Mouse (Mus musculus) forebrain, embryonic 15.5 days (tissue): Measurements from ENCODE around the gene Slx4. TPM values are rescaled to one million over a fixed set of nuclear protein-coding genes. Genes with fewer than 3 reads are reported as not detected.
"Not testable (repeated sequence)": the region's sequence is repeated elsewhere in the genome, so short reads cannot be mapped to it uniquely, and the experiment has no call there.

Source experiments
- ATAC-seq: fragments of 200-750 bp; cut with Nextera tagmentation; replicated peaks from 2 replicates; pipeline ENCODE4 v1.8.0; 2017; ENCODE audit warnings: mild to moderate bottlenecking, moderate TSS enrichment, moderate library complexity
- H3K27ac ChIP-seq: fragments of 300-500 bp; sonication (generic); replicated peaks from 2 replicates; pipeline ENCODE4 v1.5.1; 2015; ENCODE audit warnings: mild to moderate bottlenecking, inconsistent platforms
- H3K27me3 ChIP-seq: fragments of 300-500 bp; sonication (generic); 2 replicates; pipeline ENCODE4 v1.6.1; 2015; ENCODE audit warnings: inconsistent platforms
- H3K36me3 ChIP-seq: fragments of 300-500 bp; sonication (generic); 2 replicates; pipeline ENCODE4 v1.6.1; 2015; ENCODE audit warnings: mild to moderate bottlenecking, inconsistent platforms
- H3K4me1 ChIP-seq: fragments of 300-500 bp; sonication (generic); 2 replicates; pipeline ENCODE4 v1.6.1; 2015; ENCODE audit warnings: inconsistent platforms
- H3K4me2 ChIP-seq: fragments of 300-500 bp; sonication (generic); replicated peaks from 2 replicates; pipeline ENCODE4 v1.6.1; 2015; ENCODE audit warnings: mild to moderate bottlenecking, inconsistent platforms
- H3K4me3 ChIP-seq: fragments of 300-500 bp; sonication (generic); 2 replicates; pipeline ENCODE4 v1.5.1; 2015; ENCODE audit warnings: mild to moderate bottlenecking, inconsistent platforms
- H3K9ac ChIP-seq: fragments of 300-500 bp; sonication (generic); replicated peaks from 2 replicates; pipeline ENCODE4 v1.6.1; 2015; ENCODE audit warnings: mild to moderate bottlenecking, inconsistent platforms
- H3K9me3 ChIP-seq: fragments of 300-500 bp; sonication (generic); 2 replicates; pipeline ENCODE4 v1.6.1; 2016; ENCODE audit warnings: inconsistent platforms
- WGBS: fragments of 180-500 bp; shearing (Covaris S2); methylation state at CpG from one replicate; pipeline ENCODE4 v1.1.7; 2015; ENCODE audit warnings: mixed read lengths; 5-methylcytosine and 5-hydroxymethylcytosine counted together
- polyA plus RNA-seq: library from polyadenylated mRNA; unstranded; fragments of >200 nt; fragmentation: Nextera tagmentation; extraction: Ambion mirVana; gene quantifications from 2 replicates; pipeline ENCODE4 v1.2.1, GENCODE M21; 2015

The Slx4 gene
- polyA plus RNA-seq, 1 experiment from 2014 or later: 21.9 TPM

GRCm38 (mm10) chr16:4031441-4032274 lies 28.1 kb upstream of the Slx4 start:
- no peaks in the 10 kb centered on the region for H3K4me1 ChIP-seq
- H3K4me2 ChIP-seq: no peak overlapping the region
- H3K27me3 ChIP-seq: no peaks in the 10 kb centered on the region
- no peak overlapping the region for H3K27ac ChIP-seq
- WGBS: 65% methylated on average over 6 of the region's 6 CpGs
- H3K36me3 ChIP-seq: no peaks in the 10 kb centered on the region
- H3K9me3 ChIP-seq: no peaks in the 10 kb centered on the region
- no peak overlapping the region for H3K9ac ChIP-seq
- no peak overlapping the region for H3K4me3 ChIP-seq
- no peak for ATAC-seq

GRCm38 (mm10) chr16:4030501-4030900 lies 26.9 kb upstream of the Slx4 start:
- Histone ChIP-seq H3K27ac (no peak overlapping the region), H3K36me3 (no peaks in the 10 kb centered on the region), H3K27me3 (no peaks in the 10 kb centered on the region), H3K4me2 (no peak overlapping the region), H3K4me3 (no peak overlapping the region), H3K4me1 (no peaks in the 10 kb centered on the region), H3K9me3 (no peaks in the 10 kb centered on the region), H3K9ac (no peak overlapping the region)
- 94% methylated on average over 10 of the region's 10 CpGs for WGBS
- ATAC-seq: no peak

- H3K4me1 ChIP-seq: no peaks in the 10 kb centered on the region
- H3K27ac ChIP-seq: no peak overlapping the region
- H3K36me3 ChIP-seq: no peaks in the 10 kb centered on the region
- H3K9me3 ChIP-seq: no peaks in the 10 kb centered on the region
- H3K4me2 ChIP-seq: no peak overlapping the region
- no peak overlapping the region for H3K9ac ChIP-seq
- H3K27me3 ChIP-seq: no peaks in the 10 kb centered on the region
- no peak for ATAC-seq
- no peak overlapping the region for H3K4me3 ChIP-seq
- 85% methylated on average over 5 of the region's 5 CpGs for WGBS
Observed at GRCm38 (mm10) chr16:4029371-4029841, 25.8 kb upstream of the Slx4 start.

- no peak overlapping the region for H3K4me2 ChIP-seq
- no peak for ATAC-seq
- no peaks in the 10 kb centered on the region for H3K4me1 ChIP-seq
- H3K27me3 ChIP-seq: no peaks in the 10 kb centered on the region
- no peak overlapping the region for H3K27ac ChIP-seq
- H3K4me3 ChIP-seq: no peak overlapping the region
- 86% methylated on average over 3 of the region's 3 CpGs for WGBS
- no peak overlapping the region for H3K9ac ChIP-seq
- no peaks in the 10 kb centered on the region for H3K36me3 ChIP-seq
- H3K9me3 ChIP-seq: no peaks in the 10 kb centered on the region
Observed at GRCm38 (mm10) chr16:4027211-4027610, 23.6 kb upstream of the Slx4 start.

GRCm38 (mm10) chr16:4026672-4027071 lies 23.1 kb upstream of the Slx4 start:
- ATAC-seq: no peak
- Histone ChIP-seq H3K27me3 (no peaks in the 10 kb centered on the region), H3K9ac (no peak overlapping the region), H3K36me3 (no peaks in the 10 kb centered on the region), H3K4me2 (no peak overlapping the region), H3K27ac (no peak overlapping the region), H3K4me1 (no peaks in the 10 kb centered on the region), H3K4me3 (no peak overlapping the region), H3K9me3 (no peaks in the 10 kb centered on the region)
- 70% methylated on average over 1 of the region's 1 CpGs for WGBS

- H3K27ac ChIP-seq: no peak overlapping the region
- WGBS: 82% methylated on average over 4 of the region's 4 CpGs
- ATAC-seq: no peak
- no peak overlapping the region for H3K9ac ChIP-seq
- no peaks in the 10 kb centered on the region for H3K27me3 ChIP-seq
- no peak overlapping the region for H3K4me3 ChIP-seq
- no peaks in the 10 kb centered on the region for H3K36me3 ChIP-seq
- no peaks in the 10 kb centered on the region for H3K9me3 ChIP-seq
- H3K4me1 ChIP-seq: no peaks in the 10 kb centered on the region
- H3K4me2 ChIP-seq: no peak overlapping the region
Observed at GRCm38 (mm10) chr16:4022719-4023118, 19.1 kb upstream of the Slx4 start.

GRCm38 (mm10) chr16:4021241-4021640 lies 17.7 kb upstream of the Slx4 start:
- Histone ChIP-seq H3K4me3 (no peak overlapping the region), H3K9ac (no peak overlapping the region)
- no peak for ATAC-seq

GRCm38 (mm10) chr16:4017466-4017865 lies 13.9 kb upstream of the Slx4 start:
- not testable (repeated sequence) for H3K4me3 ChIP-seq, H3K27ac ChIP-seq, H3K36me3 ChIP-seq, H3K9ac ChIP-seq, ATAC-seq, H3K4me2 ChIP-seq, H3K4me1 ChIP-seq, H3K27me3 ChIP-seq, H3K9me3 ChIP-seq
- WGBS: 93% methylated on average over 6 of the region's 6 CpGs

More at GRCm38 (mm10) chr16:4021241-4021640, 17.7 kb upstream of the Slx4 start:
- H3K4me2 ChIP-seq: no peak overlapping the region
- no peaks in the 10 kb centered on the region for H3K9me3 ChIP-seq
- H3K4me1 ChIP-seq: no peaks in the 10 kb centered on the region
- WGBS: 88% methylated on average over 1 of the region's 1 CpGs
- H3K27me3 ChIP-seq: no peaks in the 10 kb centered on the region
- H3K27ac ChIP-seq: no peak overlapping the region
- H3K36me3 ChIP-seq: no peaks in the 10 kb centered on the region

GRCm38 (mm10) chr16:4016786-4017185 lies 13.2 kb upstream of the Slx4 start:
- H3K4me1 ChIP-seq, H3K4me3 ChIP-seq, H3K27me3 ChIP-seq, H3K4me2 ChIP-seq, H3K27ac ChIP-seq, ATAC-seq, H3K9ac ChIP-seq, H3K36me3 ChIP-seq, H3K9me3 ChIP-seq: not testable (repeated sequence)
- WGBS: 85% methylated on average over 17 of the region's 17 CpGs

GRCm38 (mm10) chr16:4014040-4014668 lies 10.6 kb upstream of the Slx4 start:
- H3K9ac ChIP-seq: no peak overlapping the region
- H3K4me3 ChIP-seq: no peak overlapping the region
- 84% methylated on average over 5 of the region's 5 CpGs for WGBS
- no peak for ATAC-seq
- no peaks in the 10 kb centered on the region for H3K4me1 ChIP-seq
- H3K4me2 ChIP-seq: no peak overlapping the region
- no peak overlapping the region for H3K27ac ChIP-seq
- H3K27me3 ChIP-seq: no peaks in the 10 kb centered on the region
- no peaks in the 10 kb centered on the region for H3K9me3 ChIP-seq
- no peaks in the 10 kb centered on the region for H3K36me3 ChIP-seq

GRCm38 (mm10) chr16:4012882-4013570 lies 9.5 kb upstream of the Slx4 start:
- no peak overlapping the region for H3K4me3 ChIP-seq
- ATAC-seq: no peak
- no peak overlapping the region for H3K9ac ChIP-seq
- WGBS: 71% methylated on average over 4 of the region's 4 CpGs
- H3K9me3 ChIP-seq: no peaks in the 10 kb centered on the region
- H3K27ac ChIP-seq: no peak overlapping the region
- no peaks in the 10 kb centered on the region for H3K4me1 ChIP-seq
- no peak overlapping the region for H3K4me2 ChIP-seq
- no peaks in the 10 kb centered on the region for H3K36me3 ChIP-seq
- H3K27me3 ChIP-seq: no peaks in the 10 kb centered on the region

GRCm38 (mm10) chr16:3988410-3988809 lies 15.2 kb downstream of the Slx4 start:
- 91% methylated on average over 4 of the region's 4 CpGs for WGBS
- H3K36me3 ChIP-seq: peaks cover 95% of the 10 kb centered on the region
- H3K4me3 ChIP-seq: no peak overlapping the region
- no peak overlapping the region for H3K27ac ChIP-seq
- no peak overlapping the region for H3K9ac ChIP-seq
- no peaks in the 10 kb centered on the region for H3K27me3 ChIP-seq
- no peak for ATAC-seq
- H3K9me3 ChIP-seq: no peaks in the 10 kb centered on the region
- H3K4me1 ChIP-seq: no peaks in the 10 kb centered on the region
- H3K4me2 ChIP-seq: no peak overlapping the region
